Mouse (Mus musculus) liver, embryonic 14.5 days (tissue): ENCODE results near the gene Plxna4. TPM values are rescaled to one million over a fixed set of nuclear protein-coding genes. Genes with fewer than 3 reads are reported as not detected.

Source experiments
- ATAC-seq: fragments of 200-750 bp; cut with Nextera tagmentation; 2 replicates; pipeline ENCODE4 v1.8.0; 2017; ENCODE audit warnings: moderate number of reproducible peaks, mild to moderate bottlenecking, moderate library complexity; ENCODE audit not compliant: insufficient read depth
- DNase-seq, 3 experiments: peaks; one replicate each; pipeline ENCODE4 v3.0.0-alpha.2; 2012 to 2013; ENCODE audit warnings: low read depth in 3 of 3, low spot score in 3 of 3
- H3K27ac ChIP-seq: fragments of 300-500 bp; sonication (generic); 2 replicates; pipeline ENCODE4 v1.5.1; 2014; ENCODE audit warnings: moderate library complexity, mild to moderate bottlenecking, control low read depth, inconsistent platforms
- H3K27me3 ChIP-seq: fragments of 300-500 bp; sonication (generic); 2 replicates; pipeline ENCODE4 v1.6.1; 2014; ENCODE audit warnings: mild to moderate bottlenecking, low read length, moderate library complexity; ENCODE audit not compliant: control insufficient read depth, insufficient read depth
- H3K36me3 ChIP-seq: fragments of 300-500 bp; sonication (generic); replicated peaks from 2 replicates; pipeline ENCODE4 v1.6.1; 2014; ENCODE audit warnings: low read depth; ENCODE audit not compliant: control insufficient read depth, insufficient read depth
- H3K4me1 ChIP-seq, 2 experiments: fragments of 200-500 bp in 1 of 2; fragments of 300-500 bp in 1 of 2; sonication (generic) in 1 of 2; replicated peaks; 2 replicates each; pipeline ENCODE4 v1.6.1; 2012 to 2014; ENCODE audit warnings: antibody characterized with exemption in 1 of 2, inconsistent platforms in 1 of 2, low read length in 1 of 2; ENCODE audit not compliant: control insufficient read depth in 2 of 2, insufficient read depth in 2 of 2
- H3K4me2 ChIP-seq: fragments of 300-500 bp; sonication (generic); 2 replicates; pipeline ENCODE4 v1.6.1; 2014; ENCODE audit warnings: low read depth, mild to moderate bottlenecking, control low read depth, moderate library complexity
- H3K4me3 ChIP-seq, 2 experiments: fragments of 200-500 bp in 1 of 2; fragments of 300-500 bp in 1 of 2; sonication (generic) in 1 of 2; 2 replicates each; pipeline ENCODE4 v1.5.1; 2012 to 2014; ENCODE audit warnings: low read depth in 2 of 2, low read length in 2 of 2, mild to moderate bottlenecking in 2 of 2, control low read depth in 1 of 2, inconsistent platforms in 1 of 2, moderate library complexity in 1 of 2; ENCODE audit not compliant: insufficient read depth in 1 of 2
- H3K9ac ChIP-seq: fragments of 300-500 bp; sonication (generic); replicated peaks from 2 replicates; pipeline ENCODE4 v1.6.1; 2014; ENCODE audit warnings: mild to moderate bottlenecking, control low read depth, moderate library complexity
- H3K9me3 ChIP-seq: fragments of 300-500 bp; sonication (generic); 2 replicates; pipeline ENCODE4 v1.6.1; 2016; ENCODE audit warnings: low read length, mixed read lengths; ENCODE audit not compliant: control insufficient read depth
- CTCF ChIP-seq: IDR thresholded peaks from 2 replicates; pipeline ENCODE4 v1.5.1; 2016; ENCODE audit warnings: antibody characterized with exemption, low read depth, control low read depth
- EP300 ChIP-seq: IDR thresholded peaks from 2 replicates; pipeline ENCODE4 v1.6.1; 2016; ENCODE audit warnings: antibody characterized with exemption, low read depth
- WGBS: fragments of 180-500 bp; shearing (Covaris S2); extraction: QIAGEN DNeasy Blood & Tissue Kit; methylation state at CpG from one replicate; pipeline ENCODE4 v1.1.7; 2014; ENCODE audit not compliant: insufficient replicate concordance; 5-methylcytosine and 5-hydroxymethylcytosine counted together
- polyA plus RNA-seq, 2 experiments: library from polyadenylated mRNA; depleted of rRNA in 1 of 2; stranded (reverse) in 1 of 2; unstranded in 1 of 2; fragments of >200 nt; fragmentation: Nextera tagmentation in 1 of 2; extraction: Ambion mirVana in 1 of 2; gene quantifications; 2 replicates each; pipeline versions ENCODE4 v1.2.1 to v1.2.3; 2012 to 2014

The Plxna4 gene
- polyA plus RNA-seq, 2 experiments: 0.17 to 0.25 TPM

DNA sequence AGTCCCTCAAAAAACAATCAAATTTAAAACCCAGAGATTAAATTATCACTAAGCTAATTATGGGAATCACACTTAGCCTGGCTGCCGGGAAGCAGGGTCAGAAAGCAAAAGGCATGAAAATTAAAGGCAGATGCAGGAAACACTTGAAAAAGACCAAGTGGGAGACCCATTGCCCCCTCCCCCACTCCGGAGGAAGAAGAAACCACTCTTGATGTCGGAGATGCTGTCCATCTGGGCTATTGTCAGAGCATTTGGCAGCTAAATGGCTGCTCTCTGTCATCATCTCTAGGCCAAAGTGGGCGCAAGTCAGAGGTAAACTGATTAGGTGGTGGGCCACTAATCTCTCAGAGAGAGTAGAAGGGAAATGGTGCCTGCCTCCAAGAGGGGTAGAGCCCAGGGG, 105.5 kb downstream of the Plxna4 start:
- Histone ChIP-seq H3K4me2 (no peak overlapping the region), H3K9me3 (no peaks in the 10 kb centered on the region), H3K27me3 (no peaks in the 10 kb centered on the region), H3K9ac (no peak overlapping the region), H3K4me1 (peaks cover 21 to 30% of the 10 kb centered on the region in 2 experiments), H3K27ac (no peak overlapping the region), H3K36me3 (no peaks in the 10 kb centered on the region), H3K4me3 (no peak overlapping the region)
- WGBS: 31% methylated on average over 4 of the region's 4 CpGs
- ATAC-seq (no peak), DNase-seq (no peak)
- TF ChIP-seq CTCF: no peak
- TF ChIP-seq EP300: no peak

DNA sequence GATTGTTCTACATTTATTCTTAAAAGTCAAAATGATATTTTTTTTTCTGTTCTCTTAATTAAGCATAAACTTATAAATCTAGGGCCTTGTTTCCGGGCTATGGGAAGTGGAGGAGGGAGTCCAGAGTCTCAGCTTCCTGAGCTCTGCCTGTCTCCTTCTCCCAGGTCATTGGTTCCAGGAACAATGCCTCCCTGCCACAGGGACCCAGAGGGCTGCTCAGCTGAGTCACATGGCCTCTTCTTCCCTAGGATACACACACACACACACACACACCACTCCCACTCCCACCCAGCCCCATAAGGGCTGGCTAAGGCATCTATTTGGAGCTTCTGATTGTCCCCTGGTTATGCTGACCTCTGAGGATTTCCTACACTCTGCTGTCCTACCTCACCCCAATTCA, 107.3 kb downstream of the Plxna4 start:
- no peak for TF ChIP-seq CTCF
- H3K4me1 ChIP-seq: peaks cover 21 to 31% of the 10 kb centered on the region in 2 experiments
- H3K36me3 ChIP-seq: no peaks in the 10 kb centered on the region
- H3K9ac ChIP-seq: no peak overlapping the region
- ATAC-seq (no peak), DNase-seq (no peak)
- no peak overlapping the region for H3K4me2 ChIP-seq
- H3K27me3 ChIP-seq: no peaks in the 10 kb centered on the region
- no peak overlapping the region for H3K27ac ChIP-seq
- 67% methylated on average over 1 of the region's 1 CpGs for WGBS
- no peak overlapping the region for H3K4me3 ChIP-seq
- no peaks in the 10 kb centered on the region for H3K9me3 ChIP-seq

DNA sequence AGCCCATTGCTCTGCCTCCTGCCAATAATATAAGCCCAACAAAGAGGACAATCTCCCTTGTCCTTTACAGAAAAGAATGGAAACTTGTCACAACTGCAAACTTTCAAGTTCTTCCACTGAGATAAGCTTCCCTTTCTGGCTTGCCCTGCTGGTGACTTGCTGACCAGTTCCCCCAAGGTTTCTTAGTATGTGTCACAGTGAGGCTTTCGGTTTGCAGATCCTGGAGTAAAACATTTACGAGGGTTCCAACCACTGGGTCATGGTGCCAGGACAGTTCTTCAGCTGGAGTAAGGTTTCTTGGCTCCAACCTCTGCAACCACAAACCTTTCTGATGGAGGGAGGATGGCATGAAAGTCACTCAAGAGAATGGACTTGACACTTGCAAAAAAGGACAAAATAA, 108.2 kb downstream of the Plxna4 start:
- H3K9me3 ChIP-seq: no peaks in the 10 kb centered on the region
- peak overlapping the region; percentile 23 for H3K9ac ChIP-seq
- no peak for TF ChIP-seq CTCF
- no peak for TF ChIP-seq EP300
- DNase-seq: no peak
- no peaks in the 10 kb centered on the region for H3K36me3 ChIP-seq
- peak overlapping the region; percentile 59; the same call in 1 of the 2 replicates for H3K4me2 ChIP-seq
- 32% methylated on average over 2 of the region's 2 CpGs for WGBS
- peak overlapping the region; percentile 44 for H3K27ac ChIP-seq
- peak; percentile 4; the same call in 1 of the 2 replicates for ATAC-seq
- H3K27me3 ChIP-seq: no peaks in the 10 kb centered on the region
- H3K4me3 ChIP-seq: no peak overlapping the region
- H3K4me1 ChIP-seq: peaks cover 21 to 31% of the 10 kb centered on the region in 2 experiments

DNA sequence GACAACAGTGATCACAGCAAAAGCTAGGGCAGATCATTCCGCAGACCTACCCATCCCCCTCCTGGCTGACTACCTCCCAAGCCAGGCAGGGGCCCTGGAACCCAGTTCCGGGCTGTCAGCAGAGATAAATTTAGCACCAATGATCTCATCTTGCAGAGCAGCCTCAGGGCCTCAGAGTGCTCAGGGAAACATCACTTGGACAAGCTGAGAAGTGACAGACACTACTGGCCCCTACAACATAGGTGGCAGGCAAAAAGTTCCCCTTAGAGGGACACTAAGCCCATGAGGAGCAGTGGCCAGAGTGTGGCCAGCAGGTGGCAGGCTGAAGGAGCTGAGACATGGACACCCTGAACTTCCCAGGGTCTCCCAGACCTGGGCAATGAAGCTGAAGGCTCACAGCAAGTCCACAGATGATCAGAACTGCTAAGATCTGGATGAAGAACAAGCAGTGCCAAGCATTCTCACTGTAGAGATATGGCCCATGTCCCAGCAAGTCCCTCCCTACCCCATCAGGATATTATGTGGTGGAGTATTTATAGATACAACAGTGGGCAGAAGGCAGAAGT, 108.7 kb downstream of the Plxna4 start:
- 0 out of 4 replicates have a peak overlapping the region, but pooled peaks of 1 of the 2 experiments have one; percentile 1 for H3K4me3 ChIP-seq
- no peaks in the 10 kb centered on the region for H3K36me3 ChIP-seq
- ATAC-seq (peak; percentile 96), DNase-seq (peak; percentile 39 to 63 (median 61))
- peaks cover 21 to 31% of the 10 kb centered on the region in 2 experiments for H3K4me1 ChIP-seq
- TF ChIP-seq EP300 (peak; percentile 69), CTCF (peak; percentile 80)
- peak overlapping the region; percentile 44 for H3K27ac ChIP-seq
- peak overlapping the region; percentile 59 for H3K4me2 ChIP-seq
- H3K9ac ChIP-seq: peak overlapping the region; percentile 23
- no peaks in the 10 kb centered on the region for H3K27me3 ChIP-seq
- H3K9me3 ChIP-seq: no peaks in the 10 kb centered on the region
- 7% methylated on average over 2 of the region's 2 CpGs for WGBS

GRCm38 (mm10) chr6:32475958-32476357, 112.0 kb downstream of the Plxna4 start:
- Histone ChIP-seq H3K27ac (no peak overlapping the region), H3K4me2 (no peak overlapping the region), H3K4me3 (no peak overlapping the region), H3K9me3 (no peaks in the 10 kb centered on the region), H3K27me3 (no peaks in the 10 kb centered on the region), H3K36me3 (no peaks in the 10 kb centered on the region), H3K9ac (no peak overlapping the region), H3K4me1 (peaks cover 21 to 31% of the 10 kb centered on the region in 2 experiments)
- DNase-seq (no peak), ATAC-seq (no peak)
- TF ChIP-seq CTCF (no peak), EP300 (no peak)
- 76% methylated on average over 4 of the region's 4 CpGs for WGBS
